Mouse (Mus musculus) myocyte (in vitro differentiated cells): ENCODE results near the gene Gch1. TPM values are rescaled to one million over a fixed set of nuclear protein-coding genes. Genes with fewer than 3 reads are reported as not detected.

Source experiments
- H3K27me3 ChIP-seq: one replicate; pipeline ENCODE4 v1.6.1; 2011; ENCODE audit not compliant: control insufficient read depth, insufficient read depth, insufficient read length
- H3K36me3 ChIP-seq: one replicate; pipeline ENCODE4 v1.6.1; 2011; ENCODE audit not compliant: control insufficient read depth, insufficient read depth
- H3K4me2 ChIP-seq: one replicate; pipeline ENCODE4 v1.6.1; 2011; ENCODE audit warnings: low read depth, control low read depth
- H3K4me3 ChIP-seq: one replicate; pipeline ENCODE4 v1.5.1; 2011; ENCODE audit warnings: mild to moderate bottlenecking, control low read depth, moderate library complexity
- H3K79me2 ChIP-seq: one replicate; pipeline ENCODE4 v1.6.1; 2011; ENCODE audit not compliant: control insufficient read depth, insufficient read depth
- H3ac ChIP-seq: one replicate; pipeline ENCODE4 v1.6.1; 2011; ENCODE audit not compliant: control insufficient read depth, insufficient read length
- CEBPB ChIP-seq: IDR thresholded peaks from 2 replicates; pipeline ENCODE4 v1.6.1; 2011; ENCODE audit warnings: mild to moderate bottlenecking, moderate library complexity; ENCODE audit not compliant: poor library complexity, insufficient read depth, severe bottlenecking
- E2F4 ChIP-seq: IDR thresholded peaks from one replicate; pipeline ENCODE4 v1.6.1; 2011; ENCODE audit warnings: mild to moderate bottlenecking, control low read depth, moderate library complexity; ENCODE audit not compliant: insufficient read depth
- MAX ChIP-seq: IDR thresholded peaks from one replicate; pipeline ENCODE4 v1.6.1; 2011; ENCODE audit warnings: low read depth, mild to moderate bottlenecking, control low read depth
- MYOD1 ChIP-seq, 3 experiments: IDR thresholded peaks; one replicate each; pipeline ENCODE4 v1.6.1; 2011; ENCODE audit warnings: control low read depth in 2 of 3, low read depth in 2 of 3, mild to moderate bottlenecking in 2 of 3, moderate library complexity in 1 of 3; ENCODE audit not compliant: insufficient read length in 2 of 3, control insufficient read depth in 1 of 3
- MYOG ChIP-seq, 3 experiments: IDR thresholded peaks; one replicate each; pipeline ENCODE4 v1.6.1; 2011; ENCODE audit warnings: control low read depth in 2 of 3, low read depth in 2 of 3, mild to moderate bottlenecking in 2 of 3; ENCODE audit not compliant: insufficient read length in 2 of 3, control insufficient read depth in 1 of 3, insufficient read depth in 1 of 3
- POLR2A ChIP-seq: IDR thresholded peaks from one replicate; pipeline ENCODE4 v1.6.1; 2011; ENCODE audit warnings: low read depth, mild to moderate bottlenecking, control low read depth, moderate library complexity; ENCODE audit not compliant: insufficient read length
- POLR2AphosphoS2 ChIP-seq: IDR thresholded peaks from one replicate; pipeline ENCODE4 v1.6.1; 2011; ENCODE audit warnings: low read depth, control low read depth; ENCODE audit not compliant: insufficient read length
- REST ChIP-seq: IDR thresholded peaks from one replicate; pipeline ENCODE4 v1.6.1; 2011; ENCODE audit warnings: mild to moderate bottlenecking, control low read depth, moderate library complexity; ENCODE audit not compliant: insufficient read depth, insufficient read length
- SRF ChIP-seq: IDR thresholded peaks from one replicate; pipeline ENCODE4 v1.6.1; 2011; ENCODE audit warnings: low read depth; ENCODE audit not compliant: control insufficient read depth, insufficient read length
- TCF12 ChIP-seq: IDR thresholded peaks from one replicate; pipeline ENCODE4 v1.6.1; 2011; ENCODE audit warnings: mild to moderate bottlenecking, control low read depth; ENCODE audit not compliant: poor library complexity, insufficient read depth, severe bottlenecking
- TCF3 ChIP-seq: IDR thresholded peaks from one replicate; pipeline ENCODE4 v1.6.1; 2011; ENCODE audit warnings: low read depth, control low read depth; ENCODE audit not compliant: insufficient read length
- USF1 ChIP-seq: IDR thresholded peaks from one replicate; pipeline ENCODE4 v1.6.1; 2011; ENCODE audit warnings: low read depth, mild to moderate bottlenecking, control low read depth, moderate library complexity
- polyA plus RNA-seq: library from polyadenylated mRNA; unstranded; fragments of >200 nt; fragmentation: generic; extraction: Trizol; gene quantifications from one replicate; pipeline ENCODE4 v1.2.1, GENCODE M21; 2012; ENCODE audit warnings: missing spikeins

Gch1 gene
- polyA plus RNA-seq, 1 experiment: 15.0 TPM

DNA sequence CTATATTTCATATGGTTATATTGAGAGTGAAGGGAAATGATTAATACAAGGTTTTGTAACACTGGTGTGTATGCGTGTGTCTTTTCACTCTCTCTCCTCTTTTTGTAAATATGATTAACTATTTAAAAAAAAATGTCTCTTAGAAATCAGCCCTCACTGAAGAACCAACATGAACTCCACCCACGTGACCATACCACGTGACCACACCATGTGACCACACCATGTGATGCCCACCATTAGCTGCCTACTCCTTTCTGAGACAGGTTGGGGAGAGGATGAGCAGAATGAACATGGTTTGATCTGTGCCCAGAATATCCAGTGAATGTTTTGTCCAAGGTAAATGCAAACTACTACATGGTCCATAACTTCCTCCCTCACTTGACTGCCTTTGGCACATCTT is 83.5 kb downstream of the Gch1 start:
- H3K4me3 ChIP-seq: no peak overlapping the region
- H3K27me3 ChIP-seq: no peaks in the 10 kb centered on the region
- no peak overlapping the region for H3ac ChIP-seq
- no peak overlapping the region for H3K4me2 ChIP-seq
- H3K79me2 ChIP-seq: no peaks in the 10 kb centered on the region
- TF ChIP-seq REST (no peak), TCF3 (no peak), E2F4 (no peak), POLR2AphosphoS2 (no peak), USF1 (no peak), MYOG (IDR thresholded peaks at IDR 0.05; ENCODE audit: control insufficient read depth in 1 of 3, insufficient read depth in 1 of 3, insufficient read length in 2 of 3, low read depth in 2 of 3) (no peak), POLR2A (no peak), TCF12 (no peak), MAX (no peak), SRF (no peak), MYOD1 (IDR thresholded peaks at IDR 0.05; ENCODE audit: control insufficient read depth in 1 of 3, insufficient read length in 2 of 3, low read depth in 2 of 3) (no peak), CEBPB (no peak)
- H3K36me3 ChIP-seq: peaks cover 1% of the 10 kb centered on the region

DNA sequence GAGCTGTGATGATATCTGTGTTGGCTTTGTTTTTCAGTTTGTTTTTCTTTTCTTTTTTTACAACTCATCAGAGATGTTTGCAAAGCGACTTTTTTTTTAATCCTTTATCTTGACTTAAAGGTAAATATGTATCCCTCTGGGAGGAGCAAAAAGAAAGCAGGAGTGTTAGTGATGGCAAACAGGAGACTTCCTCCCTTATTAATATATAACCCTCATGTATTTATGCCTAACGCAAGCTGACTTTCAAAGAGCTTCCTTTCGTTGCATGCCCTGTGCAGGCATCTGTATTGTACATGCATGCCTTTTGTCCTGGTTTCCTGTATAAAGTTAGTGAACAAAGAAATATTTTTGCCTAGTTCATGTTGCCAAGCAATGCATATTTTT is 84.0 kb downstream of the Gch1 start:
- Histone ChIP-seq H3K36me3 (peaks cover 7% of the 10 kb centered on the region), H3K4me2 (no peak overlapping the region), H3K27me3 (no peaks in the 10 kb centered on the region), H3K4me3 (no peak overlapping the region), H3ac (no peak overlapping the region), H3K79me2 (no peaks in the 10 kb centered on the region)
- TF ChIP-seq USF1: no peak
- no peak for TF ChIP-seq POLR2A
- TF ChIP-seq SRF: no peak
- no peak for TF ChIP-seq TCF12
- no peak for TF ChIP-seq TCF3
- no peak for TF ChIP-seq MYOG (IDR thresholded peaks at IDR 0.05; ENCODE audit: control insufficient read depth in 1 of 3, insufficient read depth in 1 of 3, insufficient read length in 2 of 3, low read depth in 2 of 3)
- no peak for TF ChIP-seq MYOD1 (IDR thresholded peaks at IDR 0.05; ENCODE audit: control insufficient read depth in 1 of 3, insufficient read length in 2 of 3, low read depth in 2 of 3)
- no peak for TF ChIP-seq E2F4
- no peak for TF ChIP-seq POLR2AphosphoS2
- TF ChIP-seq REST: no peak
- no peak for TF ChIP-seq MAX
- no peak for TF ChIP-seq CEBPB

GRCm38 (mm10) chr14:47104246-47105173 is 84.7 kb downstream of the Gch1 start:
- no peak overlapping the region for H3ac ChIP-seq
- H3K27me3 ChIP-seq: no peaks in the 10 kb centered on the region
- H3K79me2 ChIP-seq: no peaks in the 10 kb centered on the region
- H3K4me2 ChIP-seq: no peak overlapping the region
- H3K36me3 ChIP-seq: peaks cover 7% of the 10 kb centered on the region
- no peak overlapping the region for H3K4me3 ChIP-seq
- no peak for TF ChIP-seq TCF3
- no peak for TF ChIP-seq USF1
- TF ChIP-seq MYOG (IDR thresholded peaks at IDR 0.05; ENCODE audit: control insufficient read depth in 1 of 3, insufficient read depth in 1 of 3, insufficient read length in 2 of 3, low read depth in 2 of 3): no peak
- no peak for TF ChIP-seq TCF12

Other genes with a start within 250 kb of the Gch1 start
- gene Wdhd1, start 87.4 kb upstream of the Gch1 start, polyA plus RNA-seq: 2.1 TPM
- gene Socs4, start 87.5 kb upstream of the Gch1 start, polyA plus RNA-seq: 2.5 TPM
- 22.9 TPM for gene Mapk1ip1l, start 108.9 kb upstream of the Gch1 start, polyA plus RNA-seq
- 525 TPM for gene Lgals3, start 178.3 kb upstream of the Gch1 start, polyA plus RNA-seq
- gene Dlgap5, start 229.0 kb upstream of the Gch1 start, polyA plus RNA-seq: 16.3 TPM